Mouse (Mus musculus) thymus, postnatal 14 days (tissue): ENCODE measurements around the gene Pde4d.

Experiments used
- DNase-seq: peaks from one replicate; pipeline ENCODE4 v3.0.0; 2021

Pde4d gene

DNA sequence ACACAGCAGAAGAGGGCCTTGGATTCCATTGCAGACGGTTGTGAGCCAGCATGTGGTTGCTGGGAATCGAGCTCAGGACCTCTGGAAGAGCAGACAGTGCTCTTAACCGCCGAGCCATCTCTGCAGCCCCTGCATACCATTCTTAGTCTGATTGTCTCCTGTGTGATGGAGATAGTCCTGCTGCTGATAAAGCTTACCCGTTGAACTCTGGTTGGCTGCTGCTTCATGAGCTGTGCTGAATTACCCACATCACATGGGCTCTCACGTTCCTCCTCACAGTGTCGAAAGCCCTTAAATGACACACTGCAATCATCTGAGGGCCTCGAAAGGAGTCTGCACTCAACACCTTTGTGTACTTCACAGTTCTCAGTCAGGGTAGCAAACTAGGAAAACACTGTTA is 1468.9 kb downstream of the Pde4d start:
- no peak for DNase-seq

DNA sequence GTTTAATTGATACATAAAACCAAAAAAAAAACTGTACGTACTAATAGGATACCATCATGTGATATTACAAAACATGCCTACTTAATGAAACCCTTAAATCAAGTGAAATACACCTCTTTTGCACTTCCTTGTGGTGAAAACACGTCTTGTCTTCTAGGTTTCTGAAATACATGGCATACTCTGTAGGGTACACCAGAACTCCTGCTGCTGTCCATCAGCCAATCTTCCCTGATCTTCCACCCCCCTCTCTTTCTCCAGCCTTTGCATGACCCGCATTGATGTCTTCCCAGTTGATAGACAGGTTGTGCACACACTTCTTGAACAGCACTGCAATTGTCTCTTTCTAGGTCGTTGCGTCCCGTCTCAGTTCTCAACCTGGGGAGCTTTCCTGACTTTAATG is 1470.5 kb downstream of the Pde4d start:
- no peak for DNase-seq

DNA sequence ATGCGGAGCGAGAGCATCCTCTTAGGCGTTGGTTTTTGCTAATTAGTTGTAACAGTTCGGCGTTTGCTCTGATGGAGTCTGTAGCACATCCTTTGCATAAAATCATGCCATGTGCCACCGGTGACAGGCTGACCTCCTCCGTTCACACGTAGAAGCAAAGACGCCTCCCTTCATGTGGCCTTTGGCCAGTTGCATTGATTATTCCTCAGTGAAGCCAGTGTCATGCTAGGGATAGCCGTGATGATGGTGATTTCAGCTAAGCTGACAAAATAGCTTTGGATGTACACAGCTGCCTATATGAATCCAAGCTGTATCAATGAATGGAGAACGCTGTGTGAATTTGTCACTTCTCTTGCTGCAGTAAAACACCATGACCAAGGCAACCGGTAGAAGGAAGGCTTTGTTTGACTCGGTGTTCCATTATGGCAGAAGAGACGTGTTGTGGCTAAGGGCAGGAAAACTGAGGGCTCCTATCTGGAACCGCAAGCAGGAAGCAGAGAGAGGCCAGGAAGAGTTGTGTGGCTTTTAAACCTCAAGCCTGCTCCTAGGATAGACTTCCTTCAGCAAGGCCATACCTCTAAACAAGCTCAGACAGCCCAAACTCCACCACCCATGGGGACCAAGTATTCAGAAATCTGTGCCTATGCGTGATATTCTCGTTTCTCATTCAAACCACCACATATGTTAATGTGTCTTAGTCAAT is 1471.7 kb downstream of the Pde4d start:
- no peak for DNase-seq

DNA sequence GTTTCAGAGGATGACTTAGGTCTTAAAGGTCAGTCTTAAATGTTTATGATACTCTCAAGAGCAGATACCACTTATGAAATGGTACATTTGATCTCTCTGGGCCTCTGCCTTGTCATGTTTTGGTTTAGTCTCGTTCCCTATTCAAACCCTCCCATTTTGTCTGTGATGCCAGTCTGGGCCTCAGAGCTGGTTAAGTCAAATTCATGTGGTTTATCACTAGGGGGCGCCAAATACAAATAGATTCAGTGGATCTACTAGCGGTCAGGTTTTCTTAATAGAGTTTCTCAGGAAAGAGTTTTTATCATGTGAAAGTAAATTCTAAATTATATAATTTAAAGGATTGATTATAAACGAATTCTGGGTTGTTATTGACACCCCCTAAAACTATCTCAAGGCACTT is 1472.5 kb downstream of the Pde4d start:
- DNase-seq = peak; percentile 70

DNA sequence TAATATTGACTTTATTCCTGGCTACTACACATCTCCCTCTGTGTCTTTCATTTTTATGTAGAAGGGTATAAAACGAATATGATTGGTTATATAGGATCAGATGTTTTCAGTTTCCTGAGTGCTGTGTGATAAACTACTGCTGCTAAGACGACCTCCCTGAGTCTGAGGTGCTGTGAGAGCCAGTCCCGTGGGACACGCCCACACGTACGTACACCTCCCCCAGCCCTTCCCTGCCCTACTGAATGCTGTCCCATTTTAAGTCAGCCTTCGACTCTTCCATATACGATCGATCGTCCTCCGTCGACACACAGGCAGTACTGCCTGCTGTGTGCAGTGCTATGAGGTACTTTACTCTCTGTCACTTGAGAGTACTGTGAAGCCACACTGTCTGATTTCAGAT is 1473.0 kb downstream of the Pde4d start:
- no peak for DNase-seq

DNA sequence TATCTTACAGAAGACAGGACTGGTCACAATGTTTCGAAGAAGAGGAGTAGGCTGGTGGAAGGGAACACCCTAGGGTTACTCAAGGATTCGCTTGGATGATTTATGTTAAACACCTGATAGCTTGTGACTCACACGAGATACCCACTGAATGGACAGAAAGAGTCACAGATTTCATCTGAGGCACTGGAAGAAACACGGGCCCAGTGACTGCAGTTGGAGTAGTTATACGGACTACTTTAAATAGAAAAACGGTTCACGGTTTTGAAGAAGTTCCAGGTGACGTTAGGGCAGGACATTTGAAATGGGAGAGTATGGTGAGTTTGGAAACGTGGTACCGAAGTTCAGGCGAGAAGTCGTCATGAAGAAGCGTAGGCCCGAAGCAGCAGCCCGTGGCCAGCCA is 1475.0 kb downstream of the Pde4d start:
- DNase-seq = no peak

DNA sequence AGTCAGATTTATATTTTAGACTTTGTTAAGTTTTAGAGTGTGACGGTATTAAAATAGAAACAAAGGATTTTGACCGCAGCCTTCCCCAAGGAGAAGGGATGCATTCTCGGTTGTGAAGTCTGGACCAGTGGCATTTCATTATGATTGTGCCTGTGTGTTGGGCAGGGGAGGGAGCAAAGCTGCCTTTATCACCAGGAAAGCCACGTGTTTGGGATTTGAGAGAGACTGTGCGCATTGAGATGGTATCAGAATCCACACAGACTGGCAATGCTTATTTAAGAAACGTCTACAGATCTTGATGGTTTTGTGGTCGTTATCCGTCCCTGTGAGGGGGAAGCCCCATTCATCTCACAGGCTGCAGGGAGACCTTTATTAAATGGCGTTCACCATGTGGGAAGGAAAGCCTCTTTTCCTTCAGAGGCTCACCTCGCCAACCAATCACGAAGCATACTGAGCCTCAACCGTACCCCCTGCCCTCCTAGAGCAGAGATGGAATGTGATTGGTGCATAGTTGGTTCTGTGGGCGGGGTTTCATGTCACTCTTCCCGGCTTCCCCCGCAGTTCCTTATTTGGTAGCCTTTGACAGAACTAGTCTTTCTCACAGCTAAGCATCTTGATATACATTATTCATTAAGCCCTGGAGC is 1476.7 kb downstream of the Pde4d start:
- peak; percentile 46 for DNase-seq

DNA sequence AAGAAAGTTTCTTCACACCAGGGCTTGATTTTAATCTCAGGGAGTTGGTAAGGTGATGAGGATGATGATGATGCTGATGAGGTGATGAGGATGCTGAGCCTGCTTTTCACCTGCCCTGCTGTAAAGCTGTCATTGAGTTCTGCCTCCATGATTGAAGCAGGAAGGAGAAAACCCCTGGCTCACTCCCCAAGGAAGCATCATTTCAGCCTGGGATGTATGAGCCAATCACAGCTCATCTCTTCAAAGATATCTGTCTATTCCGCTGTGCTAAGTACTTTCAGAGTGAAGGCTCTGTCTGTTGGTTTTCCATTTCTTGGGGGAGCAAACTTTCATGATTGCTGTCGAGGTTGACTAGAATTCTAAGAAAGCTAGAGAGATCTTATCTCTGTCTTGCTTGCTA is 1478.0 kb downstream of the Pde4d start:
- DNase-seq = no peak

DNA sequence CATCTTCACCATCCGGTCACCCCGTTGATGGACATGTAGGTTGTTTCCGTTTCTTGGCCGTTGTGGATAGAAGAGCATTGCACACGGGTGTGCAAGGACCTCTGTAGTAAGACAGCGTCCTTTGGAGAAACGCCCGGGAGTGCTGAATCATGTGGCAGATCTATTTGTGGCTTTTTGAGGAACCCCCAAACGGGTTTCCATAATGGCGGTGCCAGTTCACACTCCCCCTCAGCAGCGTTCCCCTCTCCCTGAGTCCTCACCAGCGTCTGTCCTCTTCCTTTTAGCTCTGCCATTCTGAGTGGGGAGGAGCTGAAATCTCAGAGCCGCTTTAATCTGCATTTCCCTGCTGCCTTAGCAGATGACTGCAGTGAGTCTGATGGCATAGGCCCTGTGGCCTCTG is 1482.9 kb downstream of the Pde4d start:
- no peak for DNase-seq

DNA sequence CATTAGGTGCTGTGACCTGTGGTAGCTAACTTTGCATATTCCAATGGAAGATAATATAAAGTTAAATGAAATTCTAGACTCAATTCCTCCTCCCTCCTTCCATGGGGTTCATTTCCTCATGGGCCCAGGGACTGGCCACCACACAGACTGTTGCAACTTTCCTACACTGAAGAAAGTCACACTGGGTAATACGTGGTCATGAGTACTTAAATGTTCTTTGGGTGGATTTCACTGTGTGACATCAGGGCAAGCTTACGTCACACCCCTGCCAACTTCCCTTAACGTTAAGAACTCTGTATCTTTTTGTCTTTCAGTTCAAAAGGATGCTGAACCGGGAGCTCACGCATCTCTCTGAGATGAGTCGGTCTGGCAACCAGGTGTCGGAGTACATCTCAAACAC is 1483.8 kb downstream of the Pde4d start:
- no peak for DNase-seq

DNA sequence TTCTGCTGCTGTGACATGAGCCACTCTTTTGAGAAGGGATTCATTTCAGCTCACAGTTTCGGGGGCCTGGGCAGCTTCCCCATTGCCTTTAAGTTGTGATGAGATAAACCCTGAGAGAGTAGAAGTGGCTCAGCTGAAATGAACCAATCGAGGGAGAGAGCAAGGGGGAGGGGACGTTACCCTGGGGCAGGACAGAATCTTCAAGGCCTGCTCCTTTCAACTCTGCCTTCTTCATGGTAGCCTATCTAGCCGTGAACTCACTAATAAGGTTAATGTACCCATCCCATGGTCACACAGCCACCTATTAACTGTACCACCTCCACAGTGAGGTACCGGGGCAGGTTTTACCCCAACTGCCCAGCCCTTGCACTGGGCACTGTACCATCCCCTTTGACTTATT is 1487.1 kb downstream of the Pde4d start:
- DNase-seq = no peak

DNA sequence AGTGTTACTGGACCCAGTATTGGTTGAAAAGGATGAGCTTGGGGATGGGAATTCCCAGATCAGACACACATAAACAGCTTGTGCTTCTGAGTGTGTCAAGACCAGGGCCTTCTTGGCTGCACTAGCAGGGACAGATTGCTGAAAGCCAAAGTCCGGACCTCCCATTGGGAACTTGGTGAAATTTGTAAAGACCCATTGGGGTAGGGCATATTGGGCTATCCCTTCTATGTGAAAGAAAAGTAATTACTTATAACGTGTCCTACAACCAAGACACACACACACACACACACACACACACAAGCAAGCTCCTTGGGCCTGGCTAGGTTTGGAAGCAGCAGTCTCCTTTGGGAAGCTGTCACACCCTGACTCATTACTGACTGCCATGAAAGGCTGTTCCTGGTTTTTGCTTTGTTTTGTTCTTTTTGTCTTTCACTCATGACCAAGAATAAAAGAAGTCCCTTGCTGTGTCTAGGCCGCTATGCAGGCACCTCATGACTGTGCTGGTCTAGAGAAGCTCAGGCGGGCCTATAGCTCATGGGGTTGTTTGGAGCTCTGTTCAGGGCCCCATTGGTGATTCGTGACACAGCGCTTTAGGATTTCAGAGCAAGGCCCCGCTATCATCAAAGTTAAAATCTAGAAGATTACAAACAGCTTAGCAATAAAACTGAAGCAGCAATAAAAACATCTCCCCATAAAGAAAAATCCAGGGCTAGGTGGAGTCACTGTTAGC is 1495.2 kb downstream of the Pde4d start:
- DNase-seq = no peak

DNA sequence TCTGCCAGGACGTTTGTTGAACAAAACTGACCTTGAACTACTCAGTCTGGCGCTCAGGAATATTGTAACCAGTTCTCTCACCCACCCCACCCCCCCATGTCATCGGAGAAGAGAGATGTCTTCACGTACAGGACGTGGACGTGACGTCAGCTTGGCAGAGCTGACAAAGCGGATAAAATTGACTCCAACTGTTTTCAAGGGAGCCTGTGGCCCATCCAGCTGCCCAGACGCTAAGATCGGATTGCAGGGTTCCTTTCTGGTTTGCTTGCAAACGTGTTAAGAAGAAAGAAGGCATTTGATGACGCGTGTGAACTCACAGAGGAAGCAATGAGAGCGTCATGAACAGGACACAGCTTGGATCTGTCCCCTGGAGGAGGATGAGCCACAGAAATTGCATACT is 1501.7 kb downstream of the Pde4d start:
- DNase-seq = no peak

DNA sequence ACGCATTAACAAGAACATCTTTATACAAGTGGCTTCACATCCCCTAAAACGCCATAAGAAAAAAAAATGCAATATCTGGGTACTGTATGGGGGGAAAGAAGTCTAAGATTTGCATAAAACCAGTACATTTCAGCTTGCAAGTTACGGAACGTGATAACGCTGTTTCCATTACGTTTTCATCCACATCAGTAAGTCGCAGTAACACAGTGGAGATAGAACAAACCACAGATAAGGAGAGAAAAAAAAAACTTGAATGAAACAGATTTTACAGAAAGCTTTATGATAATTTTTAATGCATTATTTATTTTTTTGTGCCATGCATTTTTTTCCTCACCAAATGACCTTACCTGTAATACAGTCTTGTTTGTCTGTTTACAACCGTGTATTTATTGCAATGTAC is 1504.4 kb downstream of the Pde4d start:
- DNase-seq = no peak

DNA sequence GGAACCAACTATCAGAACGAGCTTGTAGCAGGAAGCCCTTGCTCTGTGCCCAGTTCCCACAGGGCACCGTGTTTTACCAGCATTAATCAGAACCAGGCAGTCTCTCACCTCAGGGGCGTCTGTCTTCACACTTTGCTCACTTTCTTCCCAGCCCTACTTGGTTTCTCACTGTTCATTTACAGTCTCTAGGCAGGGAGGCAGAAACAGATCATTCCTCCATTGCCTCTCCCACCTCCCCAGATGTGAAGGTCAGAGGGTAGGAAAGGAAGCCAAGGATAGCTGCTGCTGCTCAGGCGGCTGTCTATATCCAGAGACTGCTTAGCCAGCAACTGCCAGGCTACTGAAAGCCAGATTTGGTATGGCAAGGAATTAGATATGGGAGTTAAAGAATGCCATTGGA is 1508.2 kb downstream of the Pde4d start:
- no peak for DNase-seq

DNA sequence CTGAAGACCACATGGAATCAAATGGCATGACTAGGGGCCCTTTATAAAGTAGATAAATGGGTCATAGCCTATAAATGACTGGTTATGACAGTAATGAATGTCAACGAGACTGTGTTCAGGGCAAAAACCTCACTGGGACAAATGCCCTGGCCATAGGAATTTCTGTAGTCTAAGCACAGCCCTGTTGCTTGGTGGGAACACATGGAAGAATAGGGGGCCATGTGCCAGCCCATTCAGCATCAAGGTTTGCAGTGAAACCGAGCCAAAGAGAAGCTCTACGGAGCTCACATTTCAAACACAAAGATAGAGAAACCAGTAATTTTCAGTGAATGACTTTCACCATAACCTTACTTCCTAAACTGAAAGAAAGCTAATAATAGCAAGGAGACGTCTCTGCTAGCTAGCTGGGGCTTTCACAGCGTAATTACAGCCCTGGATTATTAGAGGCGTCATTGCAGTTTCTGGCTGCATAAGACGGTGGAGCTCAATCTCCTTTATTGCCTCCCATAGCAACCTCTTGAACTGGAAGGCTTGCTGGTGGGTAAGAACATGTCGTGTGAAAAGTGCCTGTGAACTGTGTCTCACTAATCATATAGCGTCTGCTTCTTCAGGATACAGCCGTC is 1533.2 kb downstream of the Pde4d start:
- DNase-seq = no peak

DNA sequence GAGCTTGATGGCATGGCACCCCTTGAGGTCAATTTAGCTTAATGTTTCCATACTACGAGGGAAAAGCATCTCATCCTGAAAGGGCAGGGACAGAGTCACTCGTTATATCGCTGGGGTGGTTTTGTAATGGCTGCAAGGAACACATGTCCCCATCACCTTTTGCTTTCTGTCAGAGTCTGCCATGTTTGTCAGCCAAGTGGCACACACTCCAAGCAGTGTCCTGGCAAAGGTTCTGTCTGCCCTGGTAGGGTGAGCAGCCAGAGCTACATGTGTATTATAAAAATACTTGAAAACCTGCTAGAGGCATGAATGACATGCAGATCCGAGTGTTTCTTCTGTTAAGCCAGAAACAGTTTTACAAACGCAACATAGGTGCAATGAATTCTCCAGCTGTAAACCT is 1535.7 kb downstream of the Pde4d start:
- DNase-seq = no peak

DNA sequence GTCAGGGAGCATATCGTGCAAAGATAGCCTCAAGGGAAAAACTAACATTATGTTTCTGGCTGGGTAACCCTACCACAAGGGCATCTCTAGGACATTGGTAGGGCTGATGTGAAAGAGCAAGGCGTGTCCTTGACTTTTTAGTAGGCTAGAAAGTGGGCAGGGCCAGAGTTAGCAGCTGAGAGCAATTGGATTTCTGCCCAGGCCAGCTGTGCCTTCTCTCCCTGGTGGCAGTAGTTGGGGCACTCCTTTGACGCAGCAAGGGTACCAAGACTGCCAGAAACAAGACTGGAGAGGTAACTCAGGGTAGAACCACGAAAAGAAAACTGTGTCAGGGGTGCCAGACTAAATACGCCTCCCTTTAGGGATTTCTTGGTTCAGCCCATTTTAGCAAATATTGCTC is 1536.1 kb downstream of the Pde4d start:
- no peak for DNase-seq

DNA sequence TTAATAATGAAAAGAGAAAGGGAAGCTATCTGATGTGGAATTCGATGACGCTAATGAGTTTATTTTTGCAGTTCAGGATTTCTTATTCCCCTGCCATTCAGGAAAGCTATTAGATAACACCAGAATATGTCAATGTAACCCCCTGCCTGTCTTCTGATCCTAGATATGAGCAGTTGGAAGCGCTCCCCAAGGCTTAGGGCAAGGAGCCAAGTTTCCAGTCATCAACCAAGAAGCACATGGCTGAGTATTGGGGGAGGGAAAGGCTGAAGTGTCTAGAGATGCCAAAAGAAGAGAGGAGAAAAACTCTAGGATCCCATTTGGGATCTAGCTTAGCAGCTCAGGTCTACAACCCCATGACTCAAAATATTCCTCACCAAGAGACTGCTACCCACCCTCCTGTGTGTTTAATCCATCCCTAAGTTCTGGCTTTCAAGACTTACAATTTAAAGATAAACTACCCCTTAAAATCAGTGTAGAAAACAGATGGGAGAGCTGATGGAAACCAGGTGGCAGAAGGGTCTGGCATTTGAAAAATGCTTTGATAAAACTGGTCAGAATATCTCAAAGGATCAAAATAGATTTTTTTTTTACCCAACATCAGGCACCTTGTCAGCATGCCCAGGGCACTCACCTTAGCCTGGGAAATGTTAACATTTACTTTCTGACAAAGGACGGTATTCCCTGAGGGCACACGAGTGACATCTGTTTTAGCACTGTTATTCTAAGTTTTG is 1543.2 kb downstream of the Pde4d start:
- no peak for DNase-seq

DNA sequence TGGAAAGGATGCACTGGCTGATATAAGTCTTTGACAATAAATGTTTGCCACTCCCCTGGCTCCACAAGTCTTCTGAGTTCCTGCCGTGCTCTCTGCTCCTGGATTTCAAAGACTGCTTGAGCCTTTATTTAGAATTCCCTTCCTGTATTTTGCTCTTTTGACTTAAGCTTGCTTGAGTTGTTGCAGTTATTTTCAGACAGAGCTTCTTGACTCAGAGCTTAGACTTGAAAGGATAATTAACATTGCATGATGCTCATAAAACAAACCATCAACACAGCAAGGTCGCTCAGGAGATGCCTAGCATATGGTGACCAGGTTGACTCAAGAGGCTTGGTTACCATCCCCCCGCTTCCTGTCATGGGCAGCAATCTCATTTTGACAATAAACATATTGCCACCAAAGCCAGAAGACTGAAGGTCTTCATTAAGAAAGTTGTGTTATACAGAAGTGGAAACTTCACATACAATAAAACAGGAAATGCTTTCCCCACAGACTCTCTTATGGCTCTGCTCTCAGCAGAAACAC is 1544.6 kb downstream of the Pde4d start:
- no peak for DNase-seq

DNA sequence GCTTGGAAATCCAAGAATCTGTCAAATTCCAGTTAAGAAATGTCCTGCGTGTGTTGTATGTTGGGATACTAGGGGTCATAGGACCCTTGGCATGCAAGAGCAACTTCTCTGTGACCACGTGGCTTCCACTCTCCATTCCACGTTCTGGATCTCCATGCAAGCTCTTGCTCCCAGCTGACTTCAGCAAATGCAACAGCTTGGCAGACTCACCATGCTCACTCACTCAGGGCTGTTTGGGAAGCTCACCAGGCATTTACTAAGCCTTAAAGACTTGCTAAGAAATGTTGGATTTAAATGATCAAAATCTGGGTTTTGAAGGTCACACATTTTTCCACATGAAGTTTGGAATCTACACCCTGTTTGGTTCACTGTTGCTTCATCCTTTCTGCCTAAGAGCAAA is 1552.3 kb downstream of the Pde4d start:
- no peak for DNase-seq
